Mouse (Mus musculus) adrenal gland, adult 18-20 months (tissue): ENCODE data around the gene Hist1h2an. TPM values are rescaled to one million over a fixed set of nuclear protein-coding genes. Genes with fewer than 3 reads are reported as not detected.
"Not testable (repeated sequence)": the region's sequence is repeated elsewhere in the genome, so short reads cannot be mapped to it uniquely, and the experiment has no call there.

ENCODE experiments used
- DNase-seq, 2 experiments: peaks; one replicate each; pipeline ENCODE4 v3.0.0; 2021 to 2022; ENCODE audit warnings: low spot score in 2 of 2
- long read RNA-seq, 2 experiments: library from polyadenylated mRNA; stranded (forward); transcript quantifications; one replicate each; pipeline ENCODE4 v2.0.0; 2021
- total RNA-seq, 2 experiments: library from RNA; stranded (reverse); gene quantifications; 1 replicate in 1 of 2; 2 replicates in 1 of 2; pipeline ENCODE4 v1.2.3; 2021

Gene Hist1h2an
- total RNA-seq = 1 to 10 TPM; 2.5 to 4.4 TPM
- long read RNA-seq, experiment 1 = 0 reads
- long read RNA-seq, experiment 2 = 0 reads

DNA sequence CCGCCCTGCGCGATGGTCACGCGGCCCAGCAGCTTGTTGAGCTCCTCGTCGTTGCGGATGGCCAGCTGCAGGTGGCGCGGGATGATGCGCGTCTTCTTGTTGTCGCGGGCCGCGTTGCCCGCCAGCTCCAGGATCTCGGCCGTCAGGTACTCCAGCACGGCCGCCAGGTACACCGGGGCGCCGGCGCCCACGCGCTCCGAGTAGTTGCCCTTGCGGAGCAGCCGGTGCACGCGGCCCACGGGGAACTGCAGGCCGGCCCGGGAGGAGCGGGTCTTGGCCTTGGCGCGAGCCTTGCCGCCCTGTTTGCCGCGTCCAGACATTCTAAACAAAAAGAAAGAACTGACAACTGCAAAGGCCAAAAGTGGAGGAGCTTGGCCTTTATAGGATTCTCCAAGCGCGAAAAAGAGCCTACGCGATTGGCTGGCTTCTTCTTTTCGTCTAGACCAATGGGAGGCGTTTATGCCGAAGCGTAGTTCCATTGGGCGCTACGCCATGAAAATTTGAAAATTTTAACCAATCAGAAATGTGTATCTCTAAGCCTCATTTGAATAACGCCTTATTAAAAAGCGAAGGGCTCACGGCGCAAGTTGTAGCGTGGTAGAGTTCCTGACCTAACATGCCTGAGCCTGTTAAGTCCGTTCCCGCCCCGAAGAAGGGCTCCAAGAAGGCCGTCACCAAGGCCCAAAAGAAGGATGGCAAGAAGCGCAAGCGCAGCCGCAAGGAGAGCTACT is at the start of gene Hist1h2an, which contains the start of gene Hist1h2bp:
Gene Hist1h2an, minus strand, starts transcription at position 320 of the 731 bp plus-strand sequence.
Gene Hist1h2bp, plus strand, starts transcription at position 563 of the 731 bp plus-strand sequence.
- peak; percentile 59 to 72 for DNase-seq

GRCm38 (mm10) chr13:21833461-21833860 is 46.4 kb upstream of the Hist1h2an start, which contains the start of the genes Hist1h2ap and Hist1h2br:
Gene Hist1h2ap, minus strand, starts transcription at chr13:21833507.
Gene Hist1h2br, plus strand, starts transcription at chr13:21833743.
- DNase-seq = not testable (repeated sequence)

DNA sequence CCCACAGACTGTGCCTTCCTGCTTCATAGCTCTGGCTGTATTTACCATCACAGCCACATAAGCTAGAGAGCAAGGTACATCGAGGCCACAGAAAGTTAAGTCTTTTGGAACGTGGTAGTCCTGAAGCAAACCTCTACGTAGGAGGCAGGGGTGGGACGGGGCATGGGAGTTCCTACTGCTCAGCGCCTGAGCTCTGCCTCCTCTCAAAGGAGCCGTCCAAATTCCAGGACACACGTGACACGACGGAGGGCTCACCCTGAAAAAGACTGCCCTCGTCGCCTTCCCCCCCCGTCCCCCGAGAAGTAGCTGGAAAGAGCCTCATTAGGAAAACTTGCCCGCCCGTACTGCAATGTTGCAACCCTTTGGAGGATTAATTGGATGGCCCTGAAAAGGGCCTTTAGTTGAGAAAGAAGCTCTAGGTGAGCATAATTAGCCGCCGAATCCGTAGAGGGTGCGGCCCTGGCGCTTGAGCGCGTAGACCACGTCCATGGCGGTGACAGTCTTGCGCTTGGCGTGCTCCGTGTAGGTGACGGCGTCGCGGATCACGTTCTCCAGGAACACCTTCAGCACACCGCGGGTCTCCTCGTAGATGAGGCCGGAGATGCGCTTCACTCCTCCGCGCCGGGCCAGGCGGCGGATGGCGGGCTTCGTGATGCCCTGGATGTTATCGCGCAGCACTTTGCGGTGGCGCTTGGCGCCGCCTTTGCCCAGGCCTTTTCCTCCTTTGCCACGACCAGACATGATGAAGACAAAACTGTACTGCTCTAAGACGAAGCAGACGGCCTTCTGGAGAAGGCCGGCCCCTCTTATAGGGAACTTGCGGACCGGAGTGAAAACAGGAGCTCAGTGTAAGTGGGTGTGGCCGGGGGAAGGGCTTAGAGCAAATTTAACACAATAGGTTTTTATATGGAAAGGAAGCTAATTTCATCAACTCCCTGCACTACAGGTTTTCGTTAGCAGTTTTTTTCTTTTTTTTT is 44.7 kb upstream of the Hist1h2an start, which contains the start of gene Hist1h4n:
Gene Hist1h4n, minus strand, starts transcription at position 779 of the 977 bp plus-strand sequence.
- DNase-seq = peak in 1 of 2 experiments; percentile 20

DNA sequence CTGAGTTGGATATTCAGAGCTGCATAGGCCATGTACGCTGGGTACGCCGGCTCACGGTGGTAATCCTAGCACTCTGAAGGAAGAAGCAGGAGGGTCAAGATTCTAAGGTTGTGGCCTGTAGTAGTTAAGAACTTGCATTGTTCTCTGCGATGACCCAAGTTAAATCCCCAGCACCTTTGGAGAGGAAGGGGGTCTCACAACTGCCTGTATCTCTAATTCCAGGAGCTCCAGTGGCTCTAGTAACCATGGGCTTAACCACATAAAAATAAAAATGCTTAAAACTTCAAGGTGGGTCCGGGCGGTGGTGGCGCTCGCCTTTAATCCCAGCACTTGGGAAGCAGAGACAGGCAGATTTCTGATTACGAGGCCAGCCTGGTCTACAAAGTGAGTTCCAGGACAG is 43.3 kb upstream of the Hist1h2an start:
- DNase-seq = no peak

DNA sequence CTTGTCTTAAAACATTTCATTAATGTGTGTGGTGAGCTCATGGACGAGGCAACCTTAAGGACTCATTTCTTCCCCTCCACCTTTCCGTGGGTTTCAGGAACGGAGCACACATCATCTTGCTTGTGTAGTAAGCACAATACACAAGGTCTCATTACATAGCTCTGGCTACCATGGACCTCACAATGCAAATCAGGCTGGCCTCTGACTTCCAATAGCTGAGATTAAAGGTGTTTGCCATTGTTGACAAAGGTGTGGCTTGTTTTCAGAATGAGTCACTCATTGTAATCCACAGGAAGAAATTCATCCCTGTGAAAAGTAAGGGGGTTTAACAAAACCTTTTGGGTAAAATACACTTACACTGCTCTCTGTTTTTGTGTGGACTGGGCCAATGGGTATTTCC is 41.5 kb upstream of the Hist1h2an start:
- no peak for DNase-seq

- DNase-seq = not testable (repeated sequence)
Measured at GRCm38 (mm10) chr13:21820082-21820890, 33.3 kb upstream of the Hist1h2an start.

DNA sequence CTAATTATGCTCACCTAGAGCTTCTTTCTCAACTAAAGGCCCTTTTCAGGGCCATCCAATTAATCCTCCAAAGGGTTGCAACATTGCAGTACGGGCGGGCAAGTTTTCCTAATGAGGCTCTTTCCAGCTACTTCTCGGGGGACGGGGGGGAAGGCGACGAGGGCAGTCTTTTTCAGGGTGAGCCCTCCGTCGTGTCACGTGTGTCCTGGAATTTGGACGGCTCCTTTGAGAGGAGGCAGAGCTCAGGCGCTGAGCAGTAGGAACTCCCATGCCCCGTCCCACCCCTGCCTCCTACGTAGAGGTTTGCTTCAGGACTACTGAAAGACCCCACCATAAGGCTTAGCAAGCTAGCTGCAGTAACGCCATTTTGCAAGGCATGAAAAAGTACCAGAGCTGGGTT is 25.1 kb upstream of the Hist1h2an start:
- DNase-seq = not testable (repeated sequence)

- DNase-seq = peak in 1 of 2 experiments; percentile 42
Measured at GRCm38 (mm10) chr13:21811539-21811938, 24.5 kb upstream of the Hist1h2an start, which contains the start of gene Hist1h4m. Gene Hist1h4m, plus strand, starts transcription at chr13:21811746.

DNA sequence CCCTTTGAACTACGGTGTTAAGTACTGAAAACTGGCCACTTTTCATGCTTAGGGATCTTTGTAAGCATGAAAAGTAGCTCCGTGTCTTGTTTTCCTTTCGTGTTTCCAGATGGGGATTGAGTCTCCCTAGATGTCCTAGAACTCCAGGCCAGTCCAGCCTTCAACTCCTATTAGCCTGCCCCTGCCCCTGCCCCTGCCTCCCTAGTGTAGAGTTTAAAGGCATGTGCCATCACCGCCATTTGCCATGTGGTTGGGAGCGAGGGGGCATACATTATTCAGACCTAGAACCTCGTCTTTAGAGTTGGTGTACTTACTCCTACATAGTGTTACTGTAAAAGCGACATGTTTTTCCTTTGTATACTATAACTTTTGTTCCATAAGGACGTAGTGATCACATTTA is 24.1 kb upstream of the Hist1h2an start:
- not testable (repeated sequence) for DNase-seq

GRCm38 (mm10) chr13:21810073-21810472 is 23.1 kb upstream of the Hist1h2an start, which contains the start of the genes Hist1h2bq and Hist1h2ao:
Gene Hist1h2bq, minus strand, starts transcription at chr13:21810197.
Gene Hist1h2ao, plus strand, starts transcription at chr13:21810465.
- not testable (repeated sequence) for DNase-seq

GRCm38 (mm10) chr13:21803058-21803457 is 16.0 kb upstream of the Hist1h2an start:
- not testable (repeated sequence) for DNase-seq

DNA sequence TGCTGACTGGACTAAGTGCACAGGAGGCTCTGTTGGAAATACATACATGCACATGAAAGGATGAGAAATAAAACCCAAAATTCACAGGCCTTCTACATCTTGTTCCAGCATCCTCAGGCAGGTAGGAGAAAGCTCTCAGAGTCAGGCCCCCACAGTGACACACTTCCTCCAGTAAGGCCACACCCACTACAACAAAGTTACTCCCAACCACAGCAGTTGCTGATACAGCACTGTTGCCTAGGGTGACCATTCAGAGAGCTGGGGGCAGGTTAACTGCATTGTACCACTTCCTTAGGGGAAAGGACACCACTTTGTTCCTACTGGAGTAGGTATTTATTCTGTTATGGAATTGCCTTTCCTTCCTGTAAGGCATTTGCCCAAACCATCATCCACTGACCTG is 10.1 kb upstream of the Hist1h2an start:
- not testable (repeated sequence) for DNase-seq

DNA sequence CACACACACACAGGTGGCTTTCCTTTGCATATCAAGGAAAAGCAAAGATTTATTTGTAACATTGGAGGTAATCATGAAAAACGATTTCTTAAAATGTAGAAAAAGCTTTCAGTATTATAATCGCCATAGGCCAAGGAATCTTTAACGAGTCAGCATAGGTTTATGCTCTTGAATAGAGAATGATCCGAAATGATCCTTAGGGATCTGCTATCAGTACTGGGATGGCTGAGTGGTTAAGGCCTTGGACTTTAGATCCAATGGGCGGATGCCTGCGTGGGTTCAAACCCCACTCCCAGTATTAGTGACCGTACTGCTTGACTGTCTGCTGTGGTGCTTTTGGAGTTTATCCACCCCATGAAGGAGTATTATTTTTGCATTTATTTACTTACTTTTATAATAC is 8.6 kb upstream of the Hist1h2an start:
- no peak for DNase-seq

- no peak for DNase-seq
Measured at GRCm38 (mm10) chr13:21790601-21791283, 3.7 kb upstream of the Hist1h2an start.

DNA sequence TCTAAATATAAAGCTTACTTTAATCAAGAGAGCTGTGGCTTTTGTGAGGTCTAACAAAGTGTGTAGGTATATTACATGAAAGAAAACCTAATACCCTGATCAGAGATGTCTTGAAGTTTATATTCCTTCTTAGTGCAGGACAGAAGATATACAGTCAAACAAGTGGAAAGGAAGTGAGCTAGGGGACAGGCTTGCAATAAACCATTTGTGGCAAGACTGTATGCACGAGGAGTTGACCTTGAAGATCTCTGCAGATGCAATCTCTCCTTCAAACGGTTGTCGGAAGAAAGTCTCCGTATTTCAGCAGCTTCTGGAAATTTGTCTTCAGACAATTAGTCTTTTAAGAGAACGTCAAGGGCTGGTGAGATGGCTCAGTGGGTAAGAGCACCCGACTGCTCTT is 2.9 kb upstream of the Hist1h2an start:
- no peak for DNase-seq

GRCm38 (mm10) chr13:21787760-21788593 is 959 bp upstream of the Hist1h2an start:
- no peak for DNase-seq

- no peak for DNase-seq
Measured at GRCm38 (mm10) chr13:21786189-21786898, 674 bp downstream of the Hist1h2an start.

GRCm38 (mm10) chr13:21784311-21784710 is 2.7 kb downstream of the Hist1h2an start:
- DNase-seq = no peak
